Mouse (Mus musculus) stomach, postnatal 0 days (tissue): ENCODE measurements at regions not wholly inside any gene's neighbourhood (a gene's known extent, or its start where the extent isn't known, plus 50 kb on each side); places are given as distances from the start of the nearest gene placed in this dataset.

ENCODE experiments used
- ATAC-seq: fragments of 200-750 bp; cut with Nextera tagmentation; 2 replicates; pipeline ENCODE4 v1.8.0; 2017; ENCODE audit not compliant: low FRiP score, low TSS enrichment
- DNase-seq: peaks from one replicate; pipeline ENCODE4 v3.0.0-alpha.2; 2016; ENCODE audit warnings: low spot score
- H3K27ac ChIP-seq: fragments of 300-500 bp; sonication (generic); replicated peaks from 2 replicates; pipeline ENCODE4 v1.5.1; 2014; ENCODE audit warnings: mild to moderate bottlenecking, control low read depth
- H3K27me3 ChIP-seq: fragments of 300-500 bp; sonication (generic); 2 replicates; pipeline ENCODE4 v1.6.1; 2014; ENCODE audit warnings: low read length; ENCODE audit not compliant: control insufficient read depth, insufficient read depth
- H3K36me3 ChIP-seq: fragments of 300-500 bp; sonication (generic); 2 replicates; pipeline ENCODE4 v1.6.1; 2014; ENCODE audit warnings: low read length, mixed read lengths; ENCODE audit not compliant: control insufficient read depth, insufficient read depth
- H3K4me1 ChIP-seq: fragments of 300-500 bp; sonication (generic); replicated peaks from 2 replicates; pipeline ENCODE4 v1.6.1; 2014; ENCODE audit warnings: antibody characterized with exemption; ENCODE audit not compliant: control insufficient read depth, insufficient read depth
- H3K4me2 ChIP-seq: fragments of 300-500 bp; sonication (generic); replicated peaks from 2 replicates; pipeline ENCODE4 v1.6.1; 2014; ENCODE audit warnings: low read depth, mild to moderate bottlenecking, control low read depth, moderate library complexity
- H3K4me3 ChIP-seq: fragments of 300-500 bp; sonication (generic); 2 replicates; pipeline ENCODE4 v1.5.1; 2014; ENCODE audit warnings: low read depth, low read length, control low read depth
- H3K9ac ChIP-seq: fragments of 300-500 bp; sonication (generic); 2 replicates; pipeline ENCODE4 v1.6.1; 2014; ENCODE audit warnings: mild to moderate bottlenecking, low read length, control low read depth, mixed read lengths
- H3K9me3 ChIP-seq: fragments of 300-500 bp; sonication (generic); 2 replicates; pipeline ENCODE4 v1.6.1; 2016; ENCODE audit warnings: low read length; ENCODE audit not compliant: control insufficient read depth
- CTCF ChIP-seq: IDR thresholded peaks from 2 replicates; pipeline ENCODE4 v1.5.1; 2016; ENCODE audit warnings: antibody characterized with exemption, low read depth, mild to moderate bottlenecking, moderate library complexity
- EP300 ChIP-seq: optimal IDR thresholded peaks from 2 replicates; pipeline ENCODE3; 2016; ENCODE audit warnings: antibody characterized with exemption
- WGBS: fragments of 180-500 bp; shearing (Covaris S2); extraction: QIAGEN DNeasy Blood & Tissue Kit; methylation state at CpG from one replicate; pipeline ENCODE4 v1.1.7; 2014; 5-methylcytosine and 5-hydroxymethylcytosine counted together

DNA sequence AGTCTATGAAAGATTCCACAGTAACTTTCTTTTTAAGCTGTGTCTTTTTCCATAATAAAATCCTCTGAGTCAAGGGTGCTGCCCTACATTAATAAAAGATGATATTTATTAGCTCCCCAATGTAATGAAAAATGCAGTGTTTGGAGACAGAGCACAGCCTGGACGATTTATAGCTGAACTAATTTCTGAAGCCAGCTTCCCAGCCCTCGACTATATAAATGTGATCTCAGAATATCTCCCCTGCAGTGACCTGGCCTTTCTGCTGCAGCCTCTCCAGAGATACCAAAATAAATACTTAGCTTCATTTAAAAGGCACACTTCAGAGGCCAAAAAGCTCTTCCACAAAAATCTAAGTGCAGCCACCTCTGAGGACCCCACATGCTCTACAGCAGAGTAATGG is 534.7 kb downstream of the Zfp619 start:
- Histone ChIP-seq H3K27ac (no peak overlapping the region), H3K4me2 (no peak overlapping the region), H3K36me3 (no peaks in the 10 kb centered on the region), H3K4me3 (no peak overlapping the region), H3K9me3 (no peaks in the 10 kb centered on the region), H3K4me1 (no peaks in the 10 kb centered on the region), H3K9ac (no peak overlapping the region), H3K27me3 (no peaks in the 10 kb centered on the region)
- ATAC-seq (no peak), DNase-seq (no peak)
- TF ChIP-seq CTCF (no peak), EP300 (no peak)
- 37% methylated on average over 2 of the region's 2 CpGs for WGBS

DNA sequence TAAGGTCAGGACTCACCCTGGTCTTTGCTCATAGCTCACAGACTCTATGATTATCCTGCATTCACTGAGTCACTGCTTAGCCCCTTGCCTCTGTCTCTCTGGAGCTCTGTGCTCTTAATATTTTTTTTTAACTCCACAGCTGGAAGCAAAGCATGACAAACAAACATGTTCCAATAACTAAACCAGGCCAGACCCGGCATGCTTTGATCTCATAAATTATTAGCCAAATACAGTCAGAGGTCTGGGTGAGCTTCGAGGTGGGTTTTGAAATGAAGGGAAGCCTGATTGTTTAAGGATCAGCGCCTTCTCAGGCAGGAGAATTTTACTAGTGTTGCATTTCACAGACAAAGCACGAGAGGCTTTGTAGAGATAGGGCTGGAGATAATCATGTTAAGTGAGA is 541.3 kb downstream of the Zfp619 start:
- no peak for DNase-seq
- ATAC-seq = no peak
- Histone ChIP-seq H3K27ac (no peak overlapping the region), H3K36me3 (no peaks in the 10 kb centered on the region), H3K4me2 (no peak overlapping the region), H3K4me3 (no peak overlapping the region), H3K27me3 (no peaks in the 10 kb centered on the region), H3K9me3 (no peaks in the 10 kb centered on the region), H3K9ac (no peak overlapping the region), H3K4me1 (no peaks in the 10 kb centered on the region)
- 50% methylated on average over 4 of the region's 4 CpGs for WGBS
- no peak for TF ChIP-seq CTCF
- no peak for TF ChIP-seq EP300

DNA sequence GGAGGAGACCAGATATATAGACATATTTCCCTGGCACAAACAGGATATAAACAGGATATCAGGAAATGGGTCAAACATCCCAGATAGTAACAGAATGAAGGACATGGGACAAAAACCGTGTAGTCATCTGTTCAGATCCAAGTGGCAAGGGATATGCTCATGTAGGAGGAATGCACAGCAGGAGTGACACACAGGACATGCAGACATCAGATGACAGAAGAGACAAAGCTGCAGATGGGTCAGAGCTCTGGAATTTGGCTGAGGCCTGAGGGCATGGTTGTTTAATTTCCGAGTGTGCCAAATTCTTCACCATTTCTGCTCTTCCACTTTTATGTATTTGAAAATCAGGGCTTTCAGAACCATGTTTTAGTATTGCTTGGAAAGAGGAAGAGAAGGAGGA is 547.1 kb downstream of the Zfp619 start:
- Histone ChIP-seq H3K4me3 (no peak overlapping the region), H3K27me3 (no peaks in the 10 kb centered on the region), H3K9me3 (no peaks in the 10 kb centered on the region), H3K9ac (no peak overlapping the region), H3K4me2 (no peak overlapping the region), H3K4me1 (no peaks in the 10 kb centered on the region), H3K36me3 (no peaks in the 10 kb centered on the region), H3K27ac (no peak overlapping the region)
- ATAC-seq (no peak), DNase-seq (no peak)
- WGBS = 32% methylated on average over 2 of the region's 2 CpGs
- no peak for TF ChIP-seq CTCF
- no peak for TF ChIP-seq EP300

DNA sequence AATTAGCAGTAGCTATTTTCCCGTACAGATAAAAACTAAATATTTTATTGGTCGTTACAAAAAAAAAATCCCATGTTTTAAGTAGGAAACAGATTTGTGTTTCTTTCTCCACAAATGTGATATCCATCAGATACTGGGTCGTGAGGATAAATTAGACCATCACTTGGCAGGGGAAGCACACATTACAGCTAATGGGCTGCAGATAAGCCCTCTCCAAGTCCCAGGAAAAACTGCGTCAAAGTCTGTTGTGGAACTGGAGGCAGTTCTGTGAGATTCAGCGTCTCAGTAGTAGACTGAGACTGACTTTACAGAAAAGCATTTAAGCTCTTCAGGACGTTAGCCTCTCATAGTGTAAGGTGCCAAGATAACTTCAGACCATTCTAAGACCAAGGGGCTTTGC is 548.0 kb downstream of the Zfp619 start:
- Histone ChIP-seq H3K9ac (no peak overlapping the region), H3K4me2 (no peak overlapping the region), H3K4me3 (no peak overlapping the region), H3K27me3 (no peaks in the 10 kb centered on the region), H3K36me3 (no peaks in the 10 kb centered on the region), H3K4me1 (no peaks in the 10 kb centered on the region), H3K9me3 (no peaks in the 10 kb centered on the region), H3K27ac (no peak overlapping the region)
- DNase-seq (no peak), ATAC-seq (no peak)
- no peak for TF ChIP-seq CTCF
- TF ChIP-seq EP300 = no peak
- WGBS = 65% methylated on average over 6 of the region's 6 CpGs

DNA sequence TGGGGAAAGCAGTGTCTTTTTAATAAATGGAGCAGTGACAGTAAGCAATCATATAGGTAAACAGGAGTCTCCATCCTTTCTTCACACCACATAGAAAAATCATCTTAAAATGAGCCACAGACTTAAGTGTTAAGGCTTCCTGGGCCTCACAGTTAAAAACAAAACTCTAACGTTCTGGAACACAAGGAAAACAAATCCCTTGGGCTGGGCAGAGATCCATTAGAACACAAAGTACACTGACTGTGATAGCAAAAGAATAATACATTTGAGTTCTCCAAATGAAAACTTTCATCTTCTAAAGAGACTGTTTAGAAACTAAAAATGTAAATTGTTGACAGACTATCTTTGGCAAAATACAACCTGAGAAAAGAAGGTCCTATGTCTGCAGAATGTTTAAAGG is 549.8 kb downstream of the Zfp619 start:
- DNase-seq (no peak), ATAC-seq (no peak)
- no peaks in the 10 kb centered on the region for H3K4me1 ChIP-seq
- no peaks in the 10 kb centered on the region for H3K27me3 ChIP-seq
- H3K27ac ChIP-seq = no peak overlapping the region
- H3K36me3 ChIP-seq = no peaks in the 10 kb centered on the region
- no peak overlapping the region for H3K4me3 ChIP-seq
- TF ChIP-seq CTCF = no peak
- no peak for TF ChIP-seq EP300
- H3K9me3 ChIP-seq = no peaks in the 10 kb centered on the region
- H3K4me2 ChIP-seq = no peak overlapping the region
- H3K9ac ChIP-seq = no peak overlapping the region
- WGBS = 34% methylated on average over 1 of the region's 1 CpGs

DNA sequence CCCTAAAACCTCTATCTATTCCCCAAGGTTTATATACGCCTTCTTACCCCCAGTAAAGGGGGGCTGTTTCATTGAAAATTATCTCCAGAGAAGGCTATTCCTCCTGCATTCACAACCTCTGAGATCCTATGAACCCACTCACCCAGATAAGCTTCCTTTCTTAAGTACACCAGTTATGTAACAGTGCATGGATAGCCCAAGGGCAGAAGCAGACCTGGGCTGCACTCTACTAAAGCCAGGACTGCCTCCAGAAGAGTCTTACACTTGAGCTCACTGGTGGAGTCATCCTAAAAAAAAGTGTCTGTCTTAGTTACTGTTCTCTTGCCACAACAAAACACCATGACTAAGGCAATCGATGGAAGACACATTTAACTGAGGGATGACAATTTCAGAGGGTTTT is 553.7 kb downstream of the Zfp619 start:
- ATAC-seq = no peak
- Histone ChIP-seq H3K27ac (no peak overlapping the region), H3K9me3 (no peaks in the 10 kb centered on the region), H3K4me3 (no peak overlapping the region), H3K27me3 (no peaks in the 10 kb centered on the region), H3K4me2 (no peak overlapping the region), H3K4me1 (no peaks in the 10 kb centered on the region), H3K9ac (no peak overlapping the region), H3K36me3 (no peaks in the 10 kb centered on the region)
- TF ChIP-seq CTCF (no peak), EP300 (no peak)
- no peak for DNase-seq
- 70% methylated on average over 2 of the region's 2 CpGs for WGBS

DNA sequence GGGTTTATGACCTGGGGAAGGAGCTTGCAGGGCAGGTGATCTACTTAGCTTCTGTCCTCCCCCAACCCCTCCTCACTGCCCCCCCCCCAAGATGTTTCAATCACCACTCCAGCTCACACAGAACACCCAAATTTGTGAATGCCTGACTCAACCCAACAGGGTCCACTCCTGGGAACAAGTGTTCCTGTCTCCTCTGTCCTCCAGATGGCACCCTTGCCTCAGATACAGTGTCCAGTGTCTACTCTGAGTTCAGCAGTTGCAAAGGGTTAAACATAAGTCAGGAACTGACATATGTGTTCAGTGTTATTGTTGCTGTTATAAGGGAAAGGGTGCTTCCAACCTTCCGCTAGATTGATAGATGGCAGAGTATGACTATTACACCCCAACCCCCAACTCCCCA is 554.9 kb downstream of the Zfp619 start:
- no peaks in the 10 kb centered on the region for H3K9me3 ChIP-seq
- no peak for TF ChIP-seq EP300
- TF ChIP-seq CTCF = peak; percentile 36
- H3K4me1 ChIP-seq = no peaks in the 10 kb centered on the region
- DNase-seq = no peak
- H3K27ac ChIP-seq = no peak overlapping the region
- no peak overlapping the region for H3K4me3 ChIP-seq
- H3K36me3 ChIP-seq = no peaks in the 10 kb centered on the region
- H3K9ac ChIP-seq = no peak overlapping the region
- 71% methylated on average over 1 of the region's 1 CpGs for WGBS
- H3K4me2 ChIP-seq = no peak overlapping the region
- H3K27me3 ChIP-seq = no peaks in the 10 kb centered on the region
- no peak for ATAC-seq
